Mouse (Mus musculus): ENCODE results near the gene Hectd4.

The Hectd4 gene

DNA sequence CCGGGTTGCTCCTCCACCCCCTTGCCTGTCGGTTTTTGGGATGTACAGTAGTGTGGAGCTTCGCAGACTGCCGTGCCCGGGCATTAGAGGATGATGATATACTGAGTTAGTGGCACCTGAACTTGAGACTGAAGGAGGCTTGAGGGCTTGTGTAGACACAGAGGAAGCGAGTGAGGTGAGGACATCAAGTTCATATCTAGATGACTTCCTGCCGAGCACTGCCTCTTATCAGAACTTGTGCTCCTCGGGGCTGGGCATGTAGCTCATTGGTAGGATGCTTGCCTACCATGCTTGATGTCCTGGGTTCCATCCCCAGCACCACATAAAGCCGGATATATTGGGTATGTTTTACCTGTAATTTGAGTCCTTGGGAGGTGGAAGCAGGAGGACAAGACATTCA, 10.8 kb downstream of the Hectd4 start:
- no peak for DNase-seq (ENCODE audit: extremely low read depth, insufficient read length, low spot score)

DNA sequence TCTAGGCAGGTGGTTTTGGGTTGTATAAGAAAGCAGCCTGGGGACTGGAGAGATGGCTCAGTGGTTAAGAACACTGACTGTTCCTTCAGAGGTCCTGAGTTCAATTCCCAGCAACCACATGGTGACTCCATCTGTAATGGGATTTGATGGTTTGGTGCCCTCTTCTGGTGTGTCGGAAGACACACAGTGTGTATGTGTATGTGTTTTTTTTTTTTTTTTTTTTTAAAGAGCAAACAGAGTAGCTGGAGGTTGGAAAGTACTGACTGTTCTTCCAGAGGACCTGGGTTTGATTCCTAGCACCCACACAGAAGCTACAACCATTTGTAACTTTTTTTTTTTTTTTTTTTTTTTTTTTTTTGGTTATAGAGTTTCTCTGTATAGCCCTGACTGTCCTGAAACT, 12.8 kb downstream of the Hectd4 start:
- DNase-seq (ENCODE audit: extremely low read depth, insufficient read length, low spot score) = no peak

DNA sequence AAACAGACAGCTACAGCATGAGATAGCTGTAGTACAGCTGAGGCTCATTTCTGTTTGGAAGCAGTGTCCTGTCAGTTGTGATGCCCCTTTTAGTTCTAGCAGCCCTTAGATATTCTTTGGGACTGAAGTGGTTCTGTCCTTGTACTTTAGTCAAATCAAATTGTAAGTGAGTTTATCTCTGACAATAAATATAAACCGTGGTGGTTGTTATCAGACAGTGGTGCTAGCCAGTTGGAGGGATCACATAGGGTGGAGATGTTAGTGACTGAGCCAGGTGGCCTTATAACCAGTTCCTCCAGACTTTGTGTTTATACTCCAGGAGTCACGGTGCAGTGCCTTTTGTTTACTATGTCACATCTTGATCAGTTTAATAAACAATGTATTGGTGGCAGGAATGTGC, 13.7 kb downstream of the Hectd4 start:
- DNase-seq (ENCODE audit: extremely low read depth, insufficient read length, low spot score) = no peak

GRCm38 (mm10) chr5:121236171-121236570, 16.2 kb downstream of the Hectd4 start:
- DNase-seq (ENCODE audit: extremely low read depth, insufficient read length, low spot score) = no peak

DNA sequence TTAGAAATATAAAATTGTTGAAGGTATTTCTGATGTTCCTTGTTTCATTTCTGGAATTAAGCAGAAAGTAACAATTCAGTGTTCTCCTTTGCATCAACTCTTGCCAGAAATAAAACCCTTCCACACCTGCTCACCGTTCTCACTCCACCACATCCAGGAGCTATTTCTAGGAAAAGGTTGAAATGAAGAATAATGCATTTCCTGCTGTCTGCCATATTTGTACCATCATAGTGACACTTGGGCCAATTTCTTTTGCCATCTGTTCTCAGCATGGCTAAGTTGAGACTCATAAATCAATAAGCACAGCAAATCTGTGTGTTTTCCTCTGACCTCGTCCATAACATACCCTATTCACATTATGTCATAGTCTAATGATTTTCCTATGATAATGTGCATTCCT, 18.2 kb downstream of the Hectd4 start:
- no peak for DNase-seq (ENCODE audit: extremely low read depth, insufficient read length, low spot score)

GRCm38 (mm10) chr5:121239846-121240245, 19.8 kb downstream of the Hectd4 start:
- no peak for DNase-seq (ENCODE audit: extremely low read depth, insufficient read length, low spot score)

- DNase-seq (ENCODE audit: extremely low read depth, insufficient read length, low spot score) = no peak
Observed at GRCm38 (mm10) chr5:121241182-121241581, 21.2 kb downstream of the Hectd4 start.

DNA sequence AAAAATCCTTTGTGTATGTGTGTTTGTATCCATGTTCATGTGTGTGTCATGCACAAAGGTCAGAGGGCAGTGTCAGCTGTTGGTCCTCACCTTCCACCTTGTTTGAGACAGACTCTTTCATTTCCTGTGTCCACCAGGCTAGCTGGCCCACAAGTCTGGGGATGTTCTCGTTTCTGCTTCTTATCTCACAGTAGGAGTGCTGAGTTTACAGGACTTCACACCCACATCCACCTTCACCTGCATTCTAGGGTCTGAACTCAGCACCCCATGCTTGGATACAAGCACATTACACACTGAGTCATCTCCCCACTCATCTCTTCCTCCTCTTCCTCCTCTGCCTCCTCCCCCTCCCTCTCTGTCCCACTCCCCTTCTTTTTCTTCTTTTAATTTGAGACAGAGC, 22.2 kb downstream of the Hectd4 start:
- no peak for DNase-seq (ENCODE audit: extremely low read depth, insufficient read length, low spot score)

DNA sequence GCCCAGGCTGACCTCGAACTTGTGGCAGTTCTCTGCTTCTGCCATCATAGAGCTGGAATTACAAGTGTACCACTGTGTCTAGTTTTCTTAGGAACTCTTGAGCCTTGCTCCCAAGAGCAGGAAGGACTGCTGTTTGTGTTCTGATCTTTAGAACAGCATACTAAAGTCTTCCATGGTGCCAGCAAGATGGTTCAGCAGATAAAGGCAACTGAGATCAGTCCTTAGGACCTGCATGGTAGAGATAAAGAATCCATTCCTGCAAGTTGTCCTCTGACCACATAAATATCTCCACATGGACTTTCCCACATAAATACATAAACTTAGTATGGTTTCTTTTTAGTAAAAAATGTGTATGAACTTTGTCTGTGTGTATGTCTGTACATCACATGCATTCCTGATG, 22.7 kb downstream of the Hectd4 start:
- DNase-seq (ENCODE audit: extremely low read depth, insufficient read length, low spot score) = no peak

GRCm38 (mm10) chr5:121243676-121244364, 23.8 kb downstream of the Hectd4 start:
- no peak for DNase-seq (ENCODE audit: extremely low read depth, insufficient read length, low spot score)

DNA sequence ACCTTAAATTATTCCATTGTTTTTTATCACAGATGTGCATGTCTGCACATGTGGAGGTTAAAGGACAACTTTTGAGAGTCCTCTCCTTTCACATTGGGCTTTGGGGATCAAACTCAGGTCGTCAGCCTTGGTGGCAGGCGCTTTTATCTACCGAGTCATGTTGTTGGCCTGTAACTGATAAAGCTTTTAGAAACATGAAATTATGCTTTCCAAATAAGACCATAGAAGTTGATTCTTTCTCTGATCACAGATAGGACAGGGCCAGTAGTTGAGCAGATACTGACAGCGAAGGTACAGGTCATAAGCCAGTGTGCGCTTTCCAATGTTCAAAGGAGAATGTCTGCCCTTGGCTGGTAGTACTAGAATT, 24.3 kb downstream of the Hectd4 start:
- no peak for DNase-seq (ENCODE audit: extremely low read depth, insufficient read length, low spot score)

GRCm38 (mm10) chr5:121245201-121245600, 25.2 kb downstream of the Hectd4 start:
- DNase-seq (ENCODE audit: extremely low read depth, insufficient read length, low spot score) = no peak

GRCm38 (mm10) chr5:121248766-121249394, 28.9 kb downstream of the Hectd4 start:
- no peak for DNase-seq (ENCODE audit: extremely low read depth, insufficient read length, low spot score)

GRCm38 (mm10) chr5:121249693-121250092, 29.7 kb downstream of the Hectd4 start:
- no peak for DNase-seq (ENCODE audit: extremely low read depth, insufficient read length, low spot score)

DNA sequence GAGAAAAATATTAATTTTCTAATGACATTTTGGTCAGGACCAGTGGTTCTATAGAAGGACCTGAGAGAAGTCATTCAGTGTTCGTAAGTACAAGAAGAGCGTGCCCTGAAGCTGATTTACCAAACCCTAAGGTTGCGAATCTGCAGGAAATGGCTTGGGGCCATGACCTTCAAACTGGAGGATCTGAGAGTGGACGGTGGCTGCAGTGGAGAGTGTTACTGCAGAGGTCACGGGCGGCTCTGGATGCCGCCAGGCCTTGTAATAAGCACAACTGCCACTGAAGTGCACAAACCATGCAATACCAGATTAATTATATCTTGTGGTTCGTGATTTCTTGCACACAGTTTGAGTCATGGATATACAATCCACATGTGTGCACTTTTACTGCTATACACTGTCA, 31.8 kb downstream of the Hectd4 start:
- no peak for DNase-seq (ENCODE audit: extremely low read depth, insufficient read length, low spot score)

GRCm38 (mm10) chr5:121253816-121254497, 33.9 kb downstream of the Hectd4 start:
- DNase-seq (ENCODE audit: extremely low read depth, insufficient read length, low spot score) = no peak

DNA sequence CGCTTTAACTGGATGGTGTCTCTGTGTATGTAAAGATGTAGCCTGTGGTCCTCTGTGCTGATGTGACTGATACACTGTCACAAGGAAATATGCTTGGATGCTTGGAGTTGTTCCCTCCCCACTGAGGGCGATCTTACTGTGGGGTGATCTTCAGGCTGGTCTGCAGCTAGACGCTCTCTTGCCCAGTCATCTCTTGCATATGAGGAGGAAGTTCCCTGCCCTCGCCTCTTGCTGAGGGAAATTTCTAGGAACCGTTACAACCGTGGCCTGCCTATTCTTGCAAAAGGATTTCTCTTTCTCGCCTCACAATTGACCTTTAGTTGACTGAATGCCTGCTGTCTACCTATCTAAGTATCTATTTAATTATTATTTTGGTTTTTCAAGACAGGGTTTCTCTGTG, 35.0 kb downstream of the Hectd4 start:
- no peak for DNase-seq (ENCODE audit: extremely low read depth, insufficient read length, low spot score)

DNA sequence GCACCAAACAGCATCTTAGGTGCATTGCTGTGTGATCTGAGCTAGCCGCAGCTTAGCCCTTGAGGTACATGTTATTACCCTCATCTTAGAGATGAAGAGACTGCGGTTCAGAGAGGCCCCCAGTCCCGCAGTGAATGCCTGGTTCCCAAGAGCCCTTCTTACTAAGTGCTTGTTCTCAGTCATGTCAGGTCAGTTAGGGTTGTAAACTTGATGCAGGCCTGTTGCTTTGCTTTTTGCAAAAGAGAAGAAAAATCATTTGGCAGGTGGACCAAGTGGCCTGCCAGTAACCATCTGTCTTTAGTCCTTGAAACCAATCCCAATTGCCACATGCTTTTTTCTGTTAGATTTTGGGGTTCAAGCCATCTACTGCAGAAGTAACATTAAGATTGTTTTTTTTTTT, 41.8 kb downstream of the Hectd4 start:
- DNase-seq (ENCODE audit: extremely low read depth, insufficient read length, low spot score) = no peak

- DNase-seq (ENCODE audit: extremely low read depth, insufficient read length, low spot score) = no peak
Observed at GRCm38 (mm10) chr5:121262415-121262814, 42.4 kb downstream of the Hectd4 start.

DNA sequence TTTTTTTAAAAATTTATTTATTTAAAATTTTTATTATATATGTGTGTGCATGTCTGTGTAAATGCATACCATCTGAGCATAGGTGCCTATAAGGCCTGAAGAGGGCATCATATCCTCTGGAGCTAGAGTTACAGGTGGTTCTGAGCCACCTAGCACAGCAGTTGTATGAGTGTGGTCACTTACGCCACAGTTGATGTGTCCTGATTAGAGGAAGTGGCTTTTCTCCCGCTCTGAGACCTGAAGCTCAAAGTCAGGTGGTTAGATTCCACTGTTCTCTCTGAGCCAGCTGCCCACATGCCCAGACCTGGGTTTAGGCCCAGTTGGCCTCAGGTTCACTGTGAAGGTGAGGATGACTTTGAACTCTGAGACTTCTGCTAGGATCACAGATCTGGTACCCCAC, 44.6 kb downstream of the Hectd4 start:
- no peak for DNase-seq (ENCODE audit: extremely low read depth, insufficient read length, low spot score)

DNA sequence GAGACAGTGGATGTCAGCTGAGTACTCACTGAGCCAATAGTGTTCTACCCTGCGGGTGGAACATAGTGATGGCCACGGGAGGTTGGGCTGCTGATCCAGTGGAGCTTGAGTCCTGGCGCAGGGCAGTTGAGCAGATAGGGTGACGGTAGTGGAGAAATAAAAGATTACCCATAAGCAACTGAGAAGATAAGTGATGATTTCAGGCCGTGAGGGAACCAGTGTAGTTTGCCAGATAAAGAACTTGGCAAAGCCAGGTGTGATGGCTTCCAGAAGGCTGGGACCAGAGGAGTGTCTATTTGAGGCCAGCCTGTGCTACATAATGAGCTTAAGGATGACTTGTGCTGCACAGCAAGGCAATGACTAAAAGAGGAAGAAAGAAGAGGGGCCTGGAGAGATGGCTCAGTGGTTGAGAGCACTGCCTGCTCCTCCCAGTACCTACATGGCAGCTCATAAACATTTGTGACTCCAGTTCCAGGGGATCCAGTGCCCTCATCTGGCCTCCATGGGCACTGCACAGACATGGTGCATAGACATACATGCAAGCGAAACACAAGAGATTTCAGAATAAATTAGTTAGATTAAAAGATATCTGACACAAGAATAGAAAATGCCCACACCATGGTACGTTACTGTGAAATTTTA, 46.8 kb downstream of the Hectd4 start:
- no peak for DNase-seq (ENCODE audit: extremely low read depth, insufficient read length, low spot score)

GRCm38 (mm10) chr5:121271046-121271445, 51.0 kb downstream of the Hectd4 start:
- no peak for DNase-seq (ENCODE audit: extremely low read depth, insufficient read length, low spot score)

Measured in 3134 (cell line).